Mouse (Mus musculus) hindbrain, embryonic 16.5 days (tissue): ENCODE measurements around the gene Cacna1a. TPM values are rescaled to one million over a fixed set of nuclear protein-coding genes. Genes with fewer than 3 reads are reported as not detected.

ENCODE experiments used
- ATAC-seq: fragments of 200-750 bp; cut with Nextera tagmentation; 2 replicates; pipeline ENCODE4 v1.8.0; 2017; ENCODE audit warnings: moderate TSS enrichment, moderate library complexity
- H3K27ac ChIP-seq: fragments of 300-500 bp; sonication (generic); 2 replicates; pipeline ENCODE4 v1.5.1; 2014; ENCODE audit warnings: low read depth, mild to moderate bottlenecking, control low read depth, low read length, moderate library complexity
- H3K27me3 ChIP-seq: fragments of 300-500 bp; sonication (generic); replicated peaks from 2 replicates; pipeline ENCODE4 v1.6.1; 2014; ENCODE audit warnings: low read length; ENCODE audit not compliant: control insufficient read depth, insufficient read depth
- H3K36me3 ChIP-seq: fragments of 300-500 bp; sonication (generic); 2 replicates; pipeline ENCODE4 v1.6.1; 2014; ENCODE audit warnings: mild to moderate bottlenecking, low read length, moderate library complexity, mixed read lengths; ENCODE audit not compliant: control insufficient read depth, insufficient read depth
- H3K4me1 ChIP-seq: fragments of 300-500 bp; sonication (generic); 2 replicates; pipeline ENCODE4 v1.6.1; 2014; ENCODE audit warnings: low read depth, low read length; ENCODE audit not compliant: control insufficient read depth, insufficient read depth
- H3K4me2 ChIP-seq: fragments of 300-500 bp; sonication (generic); 2 replicates; pipeline ENCODE4 v1.6.1; 2014; ENCODE audit warnings: mild to moderate bottlenecking, low read length, control low read depth, moderate library complexity
- H3K4me3 ChIP-seq: fragments of 300-500 bp; sonication (generic); 2 replicates; pipeline ENCODE4 v1.5.1; 2014; ENCODE audit warnings: mild to moderate bottlenecking, low read length, control low read depth, moderate library complexity
- H3K9ac ChIP-seq: fragments of 300-500 bp; sonication (generic); 2 replicates; pipeline ENCODE4 v1.6.1; 2014; ENCODE audit warnings: low read depth, mild to moderate bottlenecking, control low read depth, low read length, moderate library complexity
- H3K9me3 ChIP-seq: fragments of 300-500 bp; sonication (generic); 2 replicates; pipeline ENCODE4 v1.6.1; 2014; ENCODE audit warnings: mild to moderate bottlenecking, low read length, moderate library complexity; ENCODE audit not compliant: control insufficient read depth
- WGBS: fragments of 180-500 bp; shearing (Covaris S2); extraction: QIAGEN DNeasy Blood & Tissue Kit; methylation state at CpG from one replicate; pipeline ENCODE4 v1.1.7; 2014; 5-methylcytosine and 5-hydroxymethylcytosine counted together
- polyA plus RNA-seq: library from polyadenylated mRNA; unstranded; fragments of >200 nt; fragmentation: Nextera tagmentation; extraction: Ambion mirVana; gene quantifications from 2 replicates; pipeline ENCODE4 v1.2.1, GENCODE M21; 2015

Cacna1a gene
- polyA plus RNA-seq, 1 experiment from 2014 or later = 17.1 TPM

GRCm38 (mm10) chr8:84636051-84636691 lies 247.9 kb downstream of the Cacna1a start:
- 88% methylated on average over 17 of the region's 17 CpGs for WGBS
- no peaks in the 10 kb centered on the region for H3K9me3 ChIP-seq
- H3K36me3 ChIP-seq = peaks cover 11% of the 10 kb centered on the region; the same call in 1 of the 2 replicates
- no peak overlapping the region; the same call in 1 of the 2 replicates for H3K27ac ChIP-seq
- no peak for ATAC-seq
- peaks cover 20% of the 10 kb centered on the region for H3K4me1 ChIP-seq
- H3K4me3 ChIP-seq = no peak overlapping the region
- peak overlapping the region; percentile 27; the same call in 1 of the 2 replicates for H3K9ac ChIP-seq
- no peak overlapping the region for H3K4me2 ChIP-seq
- no peaks in the 10 kb centered on the region for H3K27me3 ChIP-seq

- 40% methylated on average over 8 of the region's 8 CpGs for WGBS
- H3K36me3 ChIP-seq = peaks cover 7% of the 10 kb centered on the region; the same call in 1 of the 2 replicates
- H3K4me2 ChIP-seq = peak overlapping the region; percentile 93
- peak overlapping the region; percentile 49 for H3K4me3 ChIP-seq
- no peak for ATAC-seq
- H3K27ac ChIP-seq = no peak overlapping the region
- peak overlapping the region; percentile 76 for H3K9ac ChIP-seq
- H3K4me1 ChIP-seq = peaks cover 20% of the 10 kb centered on the region
- no peaks in the 10 kb centered on the region for H3K27me3 ChIP-seq
- no peaks in the 10 kb centered on the region for H3K9me3 ChIP-seq
Observed at GRCm38 (mm10) chr8:84637946-84638554, 249.8 kb downstream of the Cacna1a start.

GRCm38 (mm10) chr8:84638555-84639161 lies 250.4 kb downstream of the Cacna1a start:
- Histone ChIP-seq H3K9ac (peak overlapping the region; percentile 76), H3K4me2 (peak overlapping the region; percentile 93), H3K27ac (peak overlapping the region; percentile 83), H3K27me3 (no peaks in the 10 kb centered on the region), H3K4me3 (peak overlapping the region; percentile 49), H3K9me3 (no peaks in the 10 kb centered on the region), H3K36me3 (peaks cover under 1% of the 10 kb centered on the region; the same call in 1 of the 2 replicates), H3K4me1 (peaks cover 20% of the 10 kb centered on the region)
- 1% methylated on average over 40 of the region's 52 CpGs for WGBS
- ATAC-seq = peak; percentile 0

GRCm38 (mm10) chr8:84639162-84640009 lies 251.1 kb downstream of the Cacna1a start:
- Histone ChIP-seq H3K27ac (peak overlapping the region; percentile 83), H3K4me2 (peak overlapping the region; percentile 93), H3K36me3 (no peaks in the 10 kb centered on the region), H3K4me1 (peaks cover 20% of the 10 kb centered on the region), H3K27me3 (no peaks in the 10 kb centered on the region), H3K9ac (peak overlapping the region; percentile 76), H3K9me3 (no peaks in the 10 kb centered on the region), H3K4me3 (peak overlapping the region; percentile 49)
- under 1% methylated on average over 86 of the region's 106 CpGs for WGBS
- ATAC-seq = peak; percentile 94

GRCm38 (mm10) chr8:84640010-84640588 lies 251.9 kb downstream of the Cacna1a start:
- Histone ChIP-seq H3K27me3 (no peaks in the 10 kb centered on the region), H3K27ac (no peak overlapping the region), H3K36me3 (no peaks in the 10 kb centered on the region), H3K9ac (peak overlapping the region; percentile 54; the same call in 1 of the 2 replicates), H3K4me2 (peak overlapping the region; percentile 93), H3K9me3 (no peaks in the 10 kb centered on the region), H3K4me1 (peaks cover 15% of the 10 kb centered on the region), H3K4me3 (peak overlapping the region; percentile 49)
- no peak for ATAC-seq
- 28% methylated on average over 9 of the region's 9 CpGs for WGBS

- no peak overlapping the region for H3K9ac ChIP-seq
- H3K27me3 ChIP-seq = no peaks in the 10 kb centered on the region
- ATAC-seq = no peak
- whole genome bisulfite sequencing = 77% methylated on average over 7 of the region's 7 CpGs
- no peaks in the 10 kb centered on the region for H3K36me3 ChIP-seq
- H3K4me2 ChIP-seq = no peak overlapping the region
- H3K4me3 ChIP-seq = no peak overlapping the region
- no peaks in the 10 kb centered on the region for H3K9me3 ChIP-seq
- peaks cover 10% of the 10 kb centered on the region for H3K4me1 ChIP-seq
- no peak overlapping the region for H3K27ac ChIP-seq
Observed at GRCm38 (mm10) chr8:84640617-84641294, 252.5 kb downstream of the Cacna1a start.

- H3K9ac ChIP-seq = no peak overlapping the region
- WGBS = 74% methylated on average over 1 of the region's 1 CpGs
- no peaks in the 10 kb centered on the region for H3K36me3 ChIP-seq
- H3K27me3 ChIP-seq = no peaks in the 10 kb centered on the region
- H3K4me3 ChIP-seq = no peak overlapping the region
- H3K4me1 ChIP-seq = peaks cover 10% of the 10 kb centered on the region
- no peak for ATAC-seq
- no peaks in the 10 kb centered on the region for H3K9me3 ChIP-seq
- H3K4me2 ChIP-seq = no peak overlapping the region
- no peak overlapping the region for H3K27ac ChIP-seq
Observed at GRCm38 (mm10) chr8:84641578-84642361, 253.5 kb downstream of the Cacna1a start.

- no peak for ATAC-seq
- H3K27me3 ChIP-seq = no peaks in the 10 kb centered on the region
- WGBS = 75% methylated on average over 5 of the region's 5 CpGs
- H3K36me3 ChIP-seq = no peaks in the 10 kb centered on the region
- H3K9me3 ChIP-seq = no peaks in the 10 kb centered on the region
- no peak overlapping the region for H3K27ac ChIP-seq
- no peak overlapping the region for H3K4me2 ChIP-seq
- no peak overlapping the region for H3K9ac ChIP-seq
- H3K4me3 ChIP-seq = no peak overlapping the region
- peaks cover 12% of the 10 kb centered on the region for H3K4me1 ChIP-seq
Observed at GRCm38 (mm10) chr8:84643019-84643418, 254.8 kb downstream of the Cacna1a start.
